Mouse (Mus musculus) right cerebral cortex, postnatal 10 days (tissue): ENCODE measurements around the gene Ror1.

Experiments
- DNase-seq, 2 experiments: peaks; one replicate each; pipeline ENCODE4 v3.0.0; 2021; ENCODE audit warnings: low spot score in 2 of 2

The Ror1 gene

DNA sequence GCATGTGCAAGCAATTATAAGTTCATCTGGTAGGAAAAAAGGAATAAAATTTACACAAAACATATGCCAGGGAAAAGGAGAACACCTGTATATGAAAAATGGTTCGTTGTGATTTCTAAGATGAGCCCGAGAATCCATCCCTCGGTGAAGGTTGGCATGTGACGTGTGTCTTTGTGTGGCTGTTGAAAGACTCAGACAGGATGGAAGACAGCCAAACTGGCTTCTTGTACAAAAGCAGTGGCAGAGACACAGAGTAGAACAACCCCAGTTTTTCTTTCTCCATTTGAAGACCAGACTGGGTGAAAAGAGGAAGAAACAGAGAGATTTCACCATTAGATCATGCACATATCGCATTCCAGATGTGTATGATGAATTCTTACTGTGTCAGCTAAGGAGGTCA, 62.8 kb downstream of the Ror1 start:
- DNase-seq: peak in 1 of 2 experiments; percentile 37

DNA sequence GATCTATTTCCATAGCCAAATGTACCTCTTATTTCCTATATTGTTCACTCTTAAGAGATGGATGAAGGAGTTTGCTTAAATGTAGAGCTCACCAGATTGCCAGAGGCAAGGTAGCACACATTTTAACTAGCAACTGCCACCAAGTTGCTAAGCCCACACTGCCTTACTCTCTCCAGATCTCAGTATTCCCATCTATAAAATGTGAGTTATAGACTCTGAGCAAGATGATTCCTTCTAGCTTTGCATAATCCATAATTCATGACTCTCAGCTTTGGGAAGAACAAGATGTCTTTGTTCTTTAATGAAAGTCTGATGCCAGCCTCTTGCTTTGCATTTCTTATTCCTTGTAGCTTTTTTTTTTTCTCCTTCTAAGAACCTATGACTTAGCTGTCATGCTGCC, 64.6 kb downstream of the Ror1 start:
- DNase-seq: no peak

DNA sequence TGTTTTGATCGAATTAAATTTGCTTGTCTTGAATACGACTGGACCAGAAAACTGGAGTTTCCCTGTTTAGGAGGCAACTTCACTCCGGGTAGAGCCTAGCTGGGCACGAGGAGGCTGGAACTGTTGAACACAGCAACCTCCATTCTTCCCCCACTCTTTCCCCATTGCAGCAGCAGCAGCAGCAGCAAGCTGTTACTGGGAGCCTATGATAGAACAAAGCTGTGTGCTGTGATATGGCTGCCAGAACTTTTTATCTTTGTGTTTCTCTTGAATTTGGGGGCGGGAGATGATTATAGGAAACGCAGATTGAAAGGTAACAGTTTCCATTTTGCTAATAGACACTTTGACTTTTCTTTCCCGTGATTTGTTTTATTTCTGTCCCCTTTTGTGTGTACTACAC, 70.2 kb downstream of the Ror1 start:
- no peak for DNase-seq

DNA sequence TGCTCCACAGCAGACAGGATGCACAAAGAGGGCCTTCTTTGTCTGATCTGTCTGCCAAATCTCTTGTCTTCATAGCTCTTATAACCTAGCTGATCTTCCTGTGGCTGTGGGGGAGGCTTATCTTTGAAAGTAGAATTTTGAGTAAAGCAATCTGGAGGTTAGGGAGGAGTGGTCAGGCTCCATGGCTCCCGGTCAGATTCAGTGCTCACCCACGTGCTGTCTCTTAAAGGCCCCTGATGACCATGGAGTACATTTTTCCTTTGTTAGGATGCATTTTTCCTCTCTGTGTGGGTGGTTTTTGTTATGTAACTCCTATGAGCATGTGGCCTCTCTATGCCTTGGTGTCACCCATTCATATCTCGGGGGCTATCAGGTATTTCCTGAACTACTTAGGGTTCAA, 71.3 kb downstream of the Ror1 start:
- no peak for DNase-seq

DNA sequence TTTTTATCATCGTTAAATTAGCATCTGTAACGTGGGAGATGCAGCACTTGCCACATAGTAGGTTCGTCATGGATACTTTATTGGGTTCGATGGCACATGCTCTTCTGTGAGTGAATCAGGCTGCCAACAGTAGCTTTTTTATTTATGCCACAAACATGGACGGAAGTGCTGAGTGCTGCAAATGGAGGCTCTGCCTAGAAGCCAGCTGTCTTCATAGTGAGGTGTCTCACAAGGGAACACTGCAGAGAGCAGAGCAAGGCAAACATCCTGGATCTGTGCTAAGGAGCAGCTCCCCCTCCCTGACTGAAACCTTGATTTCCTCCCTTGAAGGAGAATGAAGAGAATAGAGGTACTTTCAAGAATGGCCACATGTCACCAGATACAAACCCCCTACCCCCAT, 74.1 kb downstream of the Ror1 start:
- DNase-seq: peak in 1 of 2 experiments; percentile 34

DNA sequence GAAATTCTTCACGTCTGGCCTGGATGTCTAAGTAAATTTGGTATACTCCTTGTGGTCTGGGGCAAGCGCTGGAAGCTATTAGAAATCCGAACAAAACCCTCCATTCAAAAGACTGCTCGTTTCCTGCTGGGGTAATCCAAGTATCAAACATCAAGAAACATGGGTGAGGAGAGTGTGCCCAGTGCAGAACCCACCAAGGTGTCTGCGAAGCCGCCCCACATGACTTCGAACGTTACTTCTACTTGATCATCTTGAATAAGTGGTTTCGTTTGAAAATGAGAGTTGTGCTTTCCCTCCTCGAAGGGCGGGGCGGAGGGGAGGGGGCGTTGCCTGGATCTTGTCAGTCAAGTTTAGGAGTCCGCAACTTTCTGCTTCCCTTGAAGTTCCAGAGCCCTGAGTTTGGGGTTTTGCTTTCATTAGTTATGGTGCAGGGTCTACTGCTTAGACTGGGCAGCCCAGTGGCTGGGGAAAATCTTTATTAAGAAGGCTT, 74.6 kb downstream of the Ror1 start:
- DNase-seq: no peak

DNA sequence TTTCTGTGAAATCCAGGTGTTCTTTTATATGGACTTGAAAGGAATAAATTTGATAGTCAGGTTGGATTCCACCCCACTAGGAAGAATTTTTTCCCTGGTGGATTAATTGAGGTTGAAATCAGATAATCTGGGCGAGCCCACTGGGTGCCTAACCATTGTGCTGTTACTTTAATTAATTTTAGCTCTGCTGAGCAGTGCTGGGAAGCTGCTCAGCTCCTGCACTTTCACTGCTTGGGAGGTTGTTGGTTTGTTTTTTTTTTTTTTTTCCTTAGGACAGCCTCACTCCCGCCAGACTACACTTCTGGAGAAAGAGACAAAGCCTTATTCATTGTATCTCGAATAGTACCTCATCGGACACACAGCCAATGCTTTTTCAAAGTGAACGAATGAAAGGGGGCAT, 75.2 kb downstream of the Ror1 start:
- no peak for DNase-seq

DNA sequence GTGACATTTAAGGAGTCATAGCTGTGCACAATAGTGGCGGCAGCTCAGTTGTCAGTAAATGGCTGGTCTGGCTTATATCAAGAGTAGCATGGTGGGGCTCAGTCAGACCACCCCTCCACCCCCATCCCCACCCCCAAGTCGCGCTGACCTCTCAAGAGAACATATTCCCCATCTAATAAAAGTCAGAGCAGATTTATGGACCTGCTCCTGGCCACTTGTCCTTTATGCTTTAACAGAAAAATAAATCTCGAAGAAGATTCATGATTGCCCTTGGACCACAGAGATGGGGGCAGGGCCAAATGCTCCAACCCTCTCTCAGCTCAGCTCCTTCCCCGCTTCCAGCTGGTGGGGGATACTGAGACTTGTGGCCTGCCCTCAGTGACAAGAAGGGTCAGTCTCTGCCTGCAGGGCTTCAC, 75.9 kb downstream of the Ror1 start:
- no peak for DNase-seq

DNA sequence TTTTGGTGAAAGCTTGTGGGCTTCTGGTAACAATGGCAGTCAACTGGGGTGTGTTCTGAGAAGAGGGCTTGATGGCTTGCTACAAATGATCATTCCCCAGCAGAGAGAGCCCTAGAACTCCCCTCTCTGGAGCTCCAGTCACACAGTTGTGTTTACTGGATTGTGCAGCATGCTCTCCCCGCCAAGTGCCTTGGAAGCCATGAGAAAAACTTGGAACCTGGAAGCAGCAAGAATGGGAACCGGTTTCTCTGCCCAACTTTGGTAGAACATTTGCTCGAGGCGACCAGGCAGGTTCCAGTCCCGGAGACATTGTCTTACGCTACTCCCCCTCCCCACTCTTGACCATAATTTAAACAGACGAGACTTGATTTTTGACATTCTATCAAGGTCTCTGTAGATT, 80.0 kb downstream of the Ror1 start:
- no peak for DNase-seq

DNA sequence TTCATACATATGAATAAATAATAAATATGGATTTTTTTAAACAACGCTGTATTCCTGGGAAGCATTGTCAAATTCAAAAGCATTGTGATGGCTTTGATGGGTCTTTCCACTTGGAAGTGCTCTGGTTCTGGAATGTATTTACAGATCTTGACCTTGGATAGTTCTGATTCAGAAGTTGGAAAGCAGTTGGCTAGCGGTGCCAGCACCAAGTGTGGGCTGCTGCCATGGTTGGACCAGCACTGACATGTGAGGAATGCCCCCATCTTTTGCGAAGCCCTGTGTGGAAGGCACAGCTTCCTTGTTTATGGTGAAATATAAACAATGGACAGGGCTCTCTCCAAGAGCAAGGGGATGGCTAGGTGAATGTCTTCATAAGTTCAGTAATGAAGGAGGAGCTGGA, 82.7 kb downstream of the Ror1 start:
- DNase-seq: no peak

DNA sequence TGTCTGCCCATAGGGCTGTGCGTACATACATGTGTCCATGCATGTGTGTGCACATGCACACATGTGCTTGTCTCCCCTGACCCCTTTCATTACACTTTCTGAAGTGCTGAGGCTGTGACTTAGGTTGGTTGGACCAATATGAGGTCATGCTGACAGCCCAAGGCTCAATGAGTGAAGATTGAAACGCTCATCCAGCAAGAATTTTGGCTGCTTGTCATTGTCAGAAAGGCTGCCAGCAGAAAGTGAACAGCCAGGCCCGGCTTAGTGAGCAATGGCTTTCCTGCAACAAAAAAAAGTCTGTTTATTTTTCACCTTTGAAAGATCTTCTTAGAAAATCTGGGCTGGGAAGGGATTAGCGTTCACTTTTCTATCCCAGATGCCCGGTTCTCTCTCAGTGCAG, 86.1 kb downstream of the Ror1 start:
- peak; percentile 35 to 36 for DNase-seq

DNA sequence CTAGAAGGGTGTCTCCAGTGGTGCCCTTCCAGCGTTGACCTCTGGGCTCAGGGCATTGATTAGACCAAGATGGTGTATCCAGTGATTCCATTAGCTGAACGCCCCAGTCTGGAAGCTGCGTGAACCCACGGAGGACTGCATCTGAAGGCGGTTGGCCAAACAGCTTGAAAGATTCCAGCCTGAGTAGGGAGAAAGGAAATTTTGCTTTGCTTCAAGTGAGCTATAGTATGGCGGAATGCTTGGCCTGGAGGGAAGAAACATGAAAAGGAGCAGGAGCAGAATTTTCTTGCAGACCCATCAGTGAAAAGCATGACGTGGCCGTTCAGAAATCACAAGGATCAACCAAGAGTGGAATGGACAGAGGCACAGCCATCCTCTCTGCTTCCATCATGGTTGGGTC, 91.2 kb downstream of the Ror1 start:
- no peak for DNase-seq

DNA sequence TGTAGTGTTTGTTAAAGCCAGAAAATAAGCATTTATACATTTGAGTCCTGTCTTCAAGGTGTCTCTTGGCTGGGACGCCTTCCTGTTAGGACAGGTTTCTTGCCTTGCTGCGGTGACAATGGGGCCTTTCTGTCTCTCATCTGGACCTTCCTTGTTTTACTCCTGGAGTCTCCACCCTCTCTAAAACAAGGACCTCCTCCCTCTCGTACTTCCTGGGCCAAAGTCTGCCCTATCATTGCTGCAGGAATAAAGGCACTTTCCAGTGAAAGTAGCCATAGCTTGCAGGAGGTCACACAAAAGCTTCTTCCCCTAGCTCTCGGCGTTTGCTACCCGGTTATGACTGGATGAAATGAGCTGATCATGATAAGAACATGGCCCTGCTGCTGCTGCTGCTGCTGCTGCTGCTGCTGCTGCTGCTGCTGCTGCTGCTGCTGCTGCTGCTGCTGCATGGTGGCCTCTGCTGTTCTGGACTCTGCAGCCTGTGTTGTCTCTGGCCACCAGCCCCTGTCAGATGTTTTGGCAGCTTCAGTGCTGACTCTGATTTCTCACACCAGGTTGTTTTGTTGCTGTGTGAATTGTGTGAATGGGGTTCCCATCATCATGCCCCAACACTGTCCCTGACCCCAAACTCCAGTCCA, 92.1 kb downstream of the Ror1 start:
- no peak for DNase-seq

DNA sequence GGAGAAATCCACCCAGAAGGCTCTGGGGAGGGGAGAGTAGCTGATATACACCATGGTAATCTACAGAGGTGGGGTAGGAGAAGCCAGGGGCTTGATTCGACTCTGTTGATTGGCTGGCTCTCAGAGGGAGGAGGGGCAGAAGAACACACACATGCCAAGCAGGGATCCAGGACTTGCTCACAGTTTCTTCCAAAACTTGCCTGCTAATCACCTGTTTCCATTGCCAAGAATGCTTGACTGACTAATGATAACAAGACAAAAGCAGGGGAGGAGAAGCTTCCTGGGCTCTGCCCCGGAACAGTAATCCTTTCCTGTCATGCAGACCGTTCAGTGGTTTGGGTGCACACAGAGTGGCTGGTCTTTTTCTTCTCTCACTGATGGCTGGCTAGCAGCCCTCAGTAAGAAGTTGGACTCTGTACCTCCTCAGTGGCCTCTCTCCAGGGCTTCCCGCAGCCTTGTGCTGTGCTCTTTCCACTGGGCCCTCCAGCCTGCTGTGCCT, 92.7 kb downstream of the Ror1 start:
- peak; percentile 28 to 32 for DNase-seq

DNA sequence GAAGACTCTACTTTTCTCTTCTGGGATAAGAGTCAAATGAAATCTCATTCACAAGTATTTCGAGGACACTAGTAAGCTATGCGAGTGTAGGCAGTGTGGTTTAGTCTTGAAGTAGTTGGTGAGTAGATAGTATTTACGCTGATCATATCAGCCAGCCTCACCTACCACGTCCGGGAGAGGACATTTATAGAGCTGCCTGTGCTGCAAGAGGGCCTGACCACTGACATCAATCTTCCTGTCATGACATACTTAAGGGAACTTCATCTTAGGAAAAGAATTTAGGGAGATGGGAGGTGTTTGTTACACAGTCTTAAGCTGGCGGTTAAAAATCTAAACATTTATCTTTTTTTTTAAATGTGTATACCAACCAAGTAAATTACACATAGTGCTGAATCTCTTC, 95.9 kb downstream of the Ror1 start:
- no peak for DNase-seq

DNA sequence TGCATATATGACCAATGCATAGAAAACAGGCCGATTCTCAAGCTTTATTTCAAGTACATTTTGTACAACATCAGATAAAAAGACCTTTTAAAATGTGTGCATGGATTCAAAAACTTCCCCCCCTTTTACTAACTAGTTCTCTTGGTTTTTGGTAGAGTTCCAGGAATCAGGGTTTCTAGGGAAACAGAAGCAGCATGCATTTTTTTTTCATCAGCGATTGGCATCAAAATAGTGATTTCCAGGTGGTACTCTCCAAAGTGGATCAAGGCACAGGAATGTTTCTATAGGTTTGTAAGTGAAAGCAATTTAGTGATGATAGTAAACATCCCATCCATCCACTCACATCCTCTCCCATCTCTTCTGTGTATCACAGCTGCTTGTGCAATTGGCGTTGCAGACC, 98.5 kb downstream of the Ror1 start:
- DNase-seq: no peak

DNA sequence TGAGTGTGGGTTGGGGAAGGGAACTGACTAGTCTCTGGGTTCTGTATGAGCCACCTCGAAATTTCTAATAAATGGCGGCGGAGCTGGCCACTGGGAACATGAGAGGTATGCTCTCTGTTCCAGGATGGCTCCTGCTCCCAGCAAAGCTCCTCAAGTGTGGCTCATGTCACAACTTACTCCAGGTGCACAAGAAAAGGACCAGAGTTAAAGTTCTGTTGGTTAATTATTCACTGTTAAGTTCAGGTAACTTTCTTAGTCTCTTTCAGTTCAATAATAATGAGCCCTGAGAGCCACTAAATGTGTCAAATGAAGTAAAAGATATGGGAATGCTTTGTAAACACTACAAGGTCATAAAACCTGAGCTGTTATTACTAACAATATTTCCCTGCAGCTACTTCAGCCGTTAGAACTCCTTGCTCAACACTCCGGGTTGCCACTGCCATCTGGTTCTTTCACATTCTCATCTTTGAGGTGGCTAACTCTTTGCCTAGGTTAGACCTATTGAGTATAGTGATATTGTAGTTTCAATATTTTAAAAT, 100.7 kb downstream of the Ror1 start:
- DNase-seq: no peak

DNA sequence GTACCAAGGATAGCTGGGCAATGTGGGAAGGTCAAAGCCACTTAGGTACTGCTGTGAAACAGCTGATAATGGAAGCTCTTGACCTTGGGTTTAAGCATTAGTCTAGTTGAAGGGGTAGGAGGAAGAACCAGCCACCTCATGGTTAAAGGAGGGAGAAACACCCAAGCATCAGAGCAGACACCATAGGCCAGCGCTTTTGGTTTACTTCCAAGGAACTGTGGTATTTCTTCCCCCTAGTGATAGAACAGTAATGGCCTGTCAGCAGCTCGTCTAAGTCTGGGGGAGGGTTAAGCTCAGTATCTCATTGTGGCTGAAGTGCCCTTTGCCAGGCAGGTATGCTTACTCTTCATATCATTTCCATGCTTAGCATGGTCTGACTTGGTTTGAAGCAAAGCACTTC, 102.7 kb downstream of the Ror1 start:
- no peak for DNase-seq

DNA sequence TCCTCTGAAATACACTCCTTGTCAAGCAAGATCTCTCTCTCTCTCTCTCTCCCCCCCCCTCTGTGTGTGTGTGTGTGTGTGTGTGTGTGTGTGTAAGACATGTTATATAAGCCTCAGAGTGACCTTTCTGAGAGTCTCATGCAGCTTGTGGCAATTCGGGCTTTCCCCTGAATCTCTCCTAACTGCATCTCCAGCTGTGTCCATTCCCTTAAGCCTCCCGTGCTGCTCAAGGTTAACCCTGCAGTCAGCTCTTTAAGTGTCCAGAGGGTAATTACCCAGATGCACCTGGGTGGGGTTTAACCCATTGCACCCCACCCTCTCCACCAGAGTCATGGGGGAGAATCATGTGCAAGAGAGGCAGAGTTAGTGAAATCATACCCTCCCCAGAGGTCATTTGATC, 105.7 kb downstream of the Ror1 start:
- no peak for DNase-seq

DNA sequence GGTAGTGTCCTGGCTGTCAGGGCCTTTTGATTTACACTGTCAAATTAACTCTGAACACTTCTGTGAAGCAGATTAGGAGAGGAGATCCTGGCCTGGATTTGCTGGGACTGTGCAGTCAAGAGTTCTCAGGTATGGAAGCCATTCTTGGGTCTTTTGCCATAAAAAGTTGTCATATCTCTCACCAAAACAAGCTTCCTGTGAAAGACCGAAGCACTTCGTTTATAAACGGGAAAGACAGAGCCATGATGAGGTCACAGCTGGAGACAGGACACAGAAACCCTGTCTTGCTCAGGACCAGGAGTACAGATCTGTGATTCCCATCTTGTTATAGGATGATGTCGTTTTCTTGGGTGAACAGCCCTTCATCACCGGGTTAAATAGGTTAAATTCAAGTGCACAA, 107.5 kb downstream of the Ror1 start:
- no peak for DNase-seq

DNA sequence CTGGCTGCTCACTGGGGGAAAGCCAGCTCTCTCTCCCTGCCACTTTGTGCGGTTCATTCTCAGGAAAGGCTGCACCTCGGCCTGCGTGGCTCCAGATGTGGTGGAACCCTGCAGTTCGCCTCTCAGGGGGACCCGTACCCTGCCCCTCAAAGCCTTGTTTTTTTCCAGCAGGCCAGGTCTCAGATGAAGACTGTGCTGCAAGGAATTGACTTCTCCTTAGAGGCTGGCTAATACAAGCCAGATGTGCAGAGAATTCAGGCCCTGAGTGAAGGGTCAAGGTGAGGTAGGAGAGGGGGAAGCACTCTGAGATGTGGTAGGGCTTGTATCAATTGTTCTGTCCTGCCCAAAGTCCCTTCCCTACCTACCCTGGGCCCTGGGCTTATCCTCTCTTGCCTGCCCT, 108.1 kb downstream of the Ror1 start:
- no peak for DNase-seq

DNA sequence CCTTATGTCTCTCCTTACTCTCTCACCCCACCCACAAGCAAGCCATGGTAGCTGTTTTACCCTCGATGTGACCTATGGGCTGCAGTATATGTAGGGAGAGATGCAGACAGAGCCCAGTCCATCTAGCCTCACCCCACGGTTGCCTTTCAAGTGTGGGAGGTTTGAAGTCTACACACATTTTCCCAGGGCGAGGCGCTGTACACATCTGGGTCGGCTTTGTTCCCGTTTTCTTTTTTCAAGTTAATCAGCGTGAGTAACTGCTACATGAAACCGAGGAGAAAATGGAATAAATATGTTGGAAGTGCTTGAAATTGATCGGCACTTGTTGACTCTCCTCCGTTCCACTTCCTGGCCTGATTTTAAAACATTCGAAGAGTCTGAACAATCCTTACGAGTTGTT, 108.8 kb downstream of the Ror1 start:
- DNase-seq: no peak

DNA sequence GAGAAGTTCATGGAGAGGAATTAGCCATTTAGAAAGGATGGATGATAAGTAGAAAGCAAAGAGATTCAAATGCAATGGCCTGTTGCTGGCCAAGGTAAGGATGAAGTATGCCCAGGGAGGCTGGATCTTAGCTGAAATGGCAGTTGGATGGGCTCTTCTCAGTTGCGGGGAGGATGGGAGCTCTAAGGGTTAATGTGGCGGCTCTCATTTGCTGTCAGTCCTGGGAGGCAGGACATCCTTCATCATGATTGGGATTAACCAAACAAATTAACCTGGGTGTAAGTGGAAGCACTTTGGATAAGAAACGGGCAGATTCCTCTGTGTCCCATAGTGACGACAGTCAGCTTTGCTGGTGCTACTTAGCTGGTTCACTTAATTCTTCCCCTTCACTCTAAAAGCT, 112.5 kb downstream of the Ror1 start:
- DNase-seq: no peak

DNA sequence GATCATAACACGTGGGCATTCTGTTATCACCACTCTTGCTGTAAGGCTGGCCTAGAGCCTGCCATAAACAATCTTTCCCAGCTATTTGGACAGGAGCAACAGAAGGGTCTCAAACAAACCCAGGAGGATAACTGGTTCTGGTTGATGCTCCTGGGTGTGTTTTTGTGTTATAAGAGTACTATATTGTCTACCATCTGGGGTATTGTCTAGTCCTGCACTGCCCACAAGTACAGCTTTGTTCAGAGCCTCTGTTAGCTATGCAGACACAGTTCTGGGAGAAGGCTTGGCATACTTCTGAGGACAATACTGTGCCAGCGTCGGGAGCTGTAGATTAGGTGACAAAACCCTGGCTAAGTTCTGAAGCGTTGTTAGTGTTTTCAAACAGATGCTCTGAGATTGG, 113.5 kb downstream of the Ror1 start:
- DNase-seq: no peak
